29 mouse cellular contexts compared by ENCODE assay signal in genomic region chr6:126784206-126784605, GRCm38 (mm10). TPM values are rescaled to one million over a fixed set of nuclear protein-coding genes. Genes with fewer than 3 reads are reported as not detected.
DNase-seq lines count a peak whose midpoint lies in the region; ATAC-seq and TF ChIP-seq lines count a peak whose summit lies in the region.
"Had no signal": no experiment of that assay in that cellular context is flagged by ENCODE, and none has a peak within 500 bp of the region (broad histone marks: within the 10 kb centered on the region; RNA-seq: fewer than 3 reads in every experiment).

No protein-coding gene starts in this region.

- WGBS in heart, embryonic 12.5 days = 55% methylated on average over 5 of the region's 5 CpGs
- WGBS in intestine, embryonic 15.5 days = 60% methylated on average over 5 of the region's 5 CpGs
- 33% methylated on average over 5 of the region's 5 CpGs for WGBS in intestine, postnatal 0 days
- 55% methylated on average over 5 of the region's 5 CpGs for WGBS in intestine, embryonic 16.5 days
- WGBS in stomach, postnatal 0 days = 30% methylated on average over 5 of the region's 5 CpGs

- H3K4me2 ChIP-seq in heart, embryonic 12.5 days = peak overlapping the region; percentile 31; the same call in 1 of the 2 replicates
- no peak overlapping the region for H3K4me2 ChIP-seq in intestine, embryonic 15.5 days (replicated peaks)
- H3K4me2 ChIP-seq in intestine, postnatal 0 days (replicated peaks; ENCODE audit: low read depth) = no peak overlapping the region
- H3K4me2 ChIP-seq in intestine, embryonic 16.5 days (ENCODE audit: low read depth, low read length) = no peak overlapping the region
- H3K4me2 ChIP-seq in stomach, postnatal 0 days (replicated peaks; ENCODE audit: low read depth) = no peak overlapping the region
- H3K4me2 ChIP-seq: forebrain, embryonic 13.5 days; heart, embryonic 15.5 days; hindbrain, embryonic 13.5 days had no signal

- no peak for ATAC-seq in heart, embryonic 12.5 days (ENCODE audit: insufficient number of reproducible peaks, low FRiP score)
- ATAC-seq in intestine, embryonic 15.5 days = peak; percentile 78
- ATAC-seq in intestine, postnatal 0 days = no peak
- peak; percentile 62; the same call in 1 of the 2 replicates for ATAC-seq in intestine, embryonic 16.5 days
- ATAC-seq in stomach, postnatal 0 days (ENCODE audit: low FRiP score, low TSS enrichment) = peak; percentile 51; the same call in 1 of the 2 replicates
- ATAC-seq: CD4-positive, CD25-positive, alpha-beta regulatory T cell, adult 4 months; forebrain, embryonic 13.5 days; forebrain, embryonic 16.5 days; hindbrain, embryonic 16.5 days had no signal

- no peak overlapping the region for H3K9ac ChIP-seq in heart, embryonic 12.5 days
- no peak overlapping the region for H3K9ac ChIP-seq in intestine, embryonic 15.5 days
- H3K9ac ChIP-seq in intestine, postnatal 0 days (ENCODE audit: low read depth, low read length) = no peak overlapping the region
- no peak overlapping the region for H3K9ac ChIP-seq in intestine, embryonic 16.5 days (ENCODE audit: low read depth, low read length)
- H3K9ac ChIP-seq in stomach, postnatal 0 days (ENCODE audit: low read length) = no peak overlapping the region
- H3K9ac ChIP-seq: forebrain, embryonic 13.5 days; heart, embryonic 15.5 days; hindbrain, embryonic 13.5 days had no signal

- DNase-seq in heart, postnatal 10 days = no peak
- no peak for DNase-seq in stomach, postnatal 0 days (ENCODE audit: low spot score)
- DNase-seq in embryo, embryonic 9.5 days (ENCODE audit: extremely low spot score) = no peak
- DNase-seq: adrenal gland, adult 2 months; adrenal gland, postnatal 14 days; cerebellum, adult 11-12 months; cerebellum, adult 8-10 months; cerebellum, postnatal 10 days; cerebellum, postnatal 36 days; embryo, embryonic 11 days; gastrocnemius, adult 2 months; gastrocnemius, postnatal 14 days; heart, adult 18-20 months; heart, postnatal 14 days; kidney, adult 11 months; kidney, adult 8-10 months had no signal

- no peaks in the 10 kb centered on the region for H3K36me3 ChIP-seq in heart, embryonic 12.5 days
- H3K36me3 ChIP-seq in intestine, embryonic 15.5 days = no peaks in the 10 kb centered on the region
- no peaks in the 10 kb centered on the region for H3K36me3 ChIP-seq in intestine, postnatal 0 days (ENCODE audit: control insufficient read depth, insufficient read depth)
- no peaks in the 10 kb centered on the region for H3K36me3 ChIP-seq in intestine, embryonic 16.5 days (ENCODE audit: control insufficient read depth, insufficient read depth, low read length)
- H3K36me3 ChIP-seq in stomach, postnatal 0 days (ENCODE audit: control insufficient read depth, insufficient read depth, low read length) = no peaks in the 10 kb centered on the region
- H3K36me3 ChIP-seq: forebrain, embryonic 10.5 days; heart, embryonic 15.5 days; hindbrain, embryonic 10.5 days; hindbrain, embryonic 13.5 days had no signal

- no peak for TF ChIP-seq CTCF in intestine, postnatal 0 days (IDR thresholded peaks at IDR 0.05; ENCODE audit: low read depth)
- TF ChIP-seq CTCF in stomach, postnatal 0 days (IDR thresholded peaks at IDR 0.05; ENCODE audit: low read depth) = no peak

- H3K4me1 ChIP-seq in heart, embryonic 12.5 days (replicated peaks) = peaks cover 13% of the 10 kb centered on the region
- no peaks in the 10 kb centered on the region for H3K4me1 ChIP-seq in intestine, embryonic 15.5 days (replicated peaks)
- no peaks in the 10 kb centered on the region for H3K4me1 ChIP-seq in intestine, postnatal 0 days (replicated peaks; ENCODE audit: control insufficient read depth, insufficient read depth, low read length)
- H3K4me1 ChIP-seq in intestine, embryonic 16.5 days (ENCODE audit: control insufficient read depth, insufficient read depth, low read length) = no peaks in the 10 kb centered on the region
- H3K4me1 ChIP-seq in stomach, postnatal 0 days (replicated peaks; ENCODE audit: control insufficient read depth, insufficient read depth) = no peaks in the 10 kb centered on the region
- H3K4me1 ChIP-seq: forebrain, embryonic 13.5 days; hindbrain, embryonic 10.5 days; hindbrain, embryonic 13.5 days had no signal

- no peak for TF ChIP-seq EP300 in stomach, postnatal 0 days (optimal IDR thresholded peaks at IDR 0.05)

- no peaks in the 10 kb centered on the region for H3K9me3 ChIP-seq in heart, embryonic 12.5 days (replicated peaks)
- H3K9me3 ChIP-seq in intestine, embryonic 15.5 days = no peaks in the 10 kb centered on the region
- no peaks in the 10 kb centered on the region for H3K9me3 ChIP-seq in intestine, postnatal 0 days (ENCODE audit: control insufficient read depth)
- H3K9me3 ChIP-seq in intestine, embryonic 16.5 days (ENCODE audit: control insufficient read depth, low read length) = no peaks in the 10 kb centered on the region
- no peaks in the 10 kb centered on the region for H3K9me3 ChIP-seq in stomach, postnatal 0 days (ENCODE audit: control insufficient read depth, low read length)
- H3K9me3 ChIP-seq: forebrain, embryonic 10.5 days; forebrain, embryonic 13.5 days; heart, embryonic 15.5 days; hindbrain, embryonic 10.5 days; hindbrain, embryonic 13.5 days had no signal

- no peak overlapping the region for H3K4me3 ChIP-seq in heart, embryonic 12.5 days
- no peak overlapping the region for H3K4me3 ChIP-seq in intestine, embryonic 15.5 days (replicated peaks)
- H3K4me3 ChIP-seq in intestine, postnatal 0 days (ENCODE audit: low read depth, low read length) = no peak overlapping the region
- no peak overlapping the region for H3K4me3 ChIP-seq in intestine, embryonic 16.5 days (ENCODE audit: low read length)
- H3K4me3 ChIP-seq in stomach, postnatal 0 days (ENCODE audit: low read depth, low read length) = no peak overlapping the region
- H3K4me3 ChIP-seq: forebrain, embryonic 10.5 days; forebrain, embryonic 13.5 days; gastrocnemius, adult 2 months; heart, embryonic 15.5 days; hindbrain, embryonic 10.5 days; hindbrain, embryonic 13.5 days had no signal

- intact Hi-C loops in heart, postnatal 10 days (cut with DNase I) = no loop called here

- H3K27ac ChIP-seq in heart, embryonic 12.5 days (ENCODE audit: poor library complexity, severe bottlenecking) = no peak overlapping the region
- no peak overlapping the region for H3K27ac ChIP-seq in intestine, embryonic 15.5 days
- H3K27ac ChIP-seq in intestine, postnatal 0 days (ENCODE audit: low read depth, low read length) = no peak overlapping the region
- no peak overlapping the region for H3K27ac ChIP-seq in intestine, embryonic 16.5 days (ENCODE audit: low read length)
- no peak overlapping the region for H3K27ac ChIP-seq in stomach, postnatal 0 days (replicated peaks)
- H3K27ac ChIP-seq: forebrain, embryonic 10.5 days; forebrain, embryonic 13.5 days; gastrocnemius, adult 2 months; heart, embryonic 15.5 days; hindbrain, embryonic 10.5 days; hindbrain, embryonic 13.5 days had no signal

- H3K27me3 ChIP-seq in heart, embryonic 12.5 days (replicated peaks) = peaks cover 8% of the 10 kb centered on the region; the same call in 1 of the 2 replicates
- H3K27me3 ChIP-seq in intestine, embryonic 15.5 days (replicated peaks) = no peaks in the 10 kb centered on the region
- H3K27me3 ChIP-seq in intestine, postnatal 0 days (replicated peaks; ENCODE audit: control insufficient read depth, insufficient read depth, low read length) = no peaks in the 10 kb centered on the region
- H3K27me3 ChIP-seq in intestine, embryonic 16.5 days (replicated peaks; ENCODE audit: control insufficient read depth, insufficient read depth, low read length) = no peaks in the 10 kb centered on the region
- no peaks in the 10 kb centered on the region for H3K27me3 ChIP-seq in stomach, postnatal 0 days (ENCODE audit: control insufficient read depth, insufficient read depth, low read length)
- H3K27me3 ChIP-seq: forebrain, embryonic 13.5 days; heart, embryonic 15.5 days; hindbrain, embryonic 13.5 days had no signal

RNA-seq across cellular contexts. Expression of gene Kcna6, which starts 43.7 kb away (rescaled TPM):
- polyA plus RNA-seq in heart, embryonic 12.5 days (2016; fragmentation: Nextera tagmentation; extraction: Ambion mirVana) = 2.0 and 2.5 TPM in 2 replicates
- total RNA-seq in heart, postnatal 10 days (2021) = 1 to 10 TPM; 2.3 to 2.4 TPM
- polyA plus RNA-seq in intestine, embryonic 15.5 days (2015; fragmentation: Nextera tagmentation; extraction: Ambion mirVana) = 2.6 and 2.9 TPM in 2 replicates
- 1.1 TPM in 2 replicates for polyA plus RNA-seq in intestine, postnatal 0 days (2015; fragmentation: Nextera tagmentation; extraction: Ambion mirVana)
- polyA plus RNA-seq in intestine, embryonic 16.5 days (2015; fragmentation: Nextera tagmentation; extraction: Ambion mirVana) = 2.1 and 2.2 TPM in 2 replicates
- polyA plus RNA-seq in stomach, postnatal 0 days (2015; fragmentation: Nextera tagmentation; extraction: Ambion mirVana) = 1.5 and 2.1 TPM in 2 replicates
- total RNA-seq: MEL had no signal
- polyA plus RNA-seq: CD4-positive, CD25-positive, alpha-beta regulatory T cell, adult 4 months had no signal

Comparison
In these comparisons a context has a peak if more than half of its experiments do, and no peak if none do; other contexts are left out.
1. ATAC-seq: peak in intestine, embryonic 15.5 days (single experiment), intestine, embryonic 16.5 days (single experiment) and stomach, postnatal 0 days (single experiment); none in heart, embryonic 12.5 days (single experiment) and intestine, postnatal 0 days (single experiment).